Mouse (Mus musculus) brain, embryonic 14.5 days (tissue): Measurements from ENCODE around the gene Dgki. TPM values are rescaled to one million over a fixed set of nuclear protein-coding genes. Genes with fewer than 3 reads are reported as not detected.

Experiments used
- DNase-seq: peaks from one replicate; pipeline ENCODE4 v3.0.0-alpha.2; 2011; ENCODE audit warnings: low read depth
- CTCF ChIP-seq: fragments of 200-500 bp; IDR thresholded peaks from 2 replicates; pipeline ENCODE4 v1.5.1; 2012; ENCODE audit warnings: inconsistent platforms, mild to moderate bottlenecking, moderate library complexity, borderline replicate concordance; ENCODE audit not compliant: insufficient read depth, insufficient read length; ENCODE audit errors: extremely low read depth
- POLR2A ChIP-seq: fragments of 200-500 bp; IDR thresholded peaks from 2 replicates; pipeline ENCODE4 v1.6.1; 2012; ENCODE audit warnings: mild to moderate bottlenecking, inconsistent platforms, borderline replicate concordance; ENCODE audit not compliant: poor library complexity, insufficient read depth, insufficient read length, severe bottlenecking; ENCODE audit errors: extremely low read depth
- polyA plus RNA-seq: library from polyadenylated mRNA; depleted of rRNA; stranded (reverse); fragments of >200 nt; gene quantifications from 2 replicates; pipeline ENCODE4 v1.2.3, GENCODE M21; 2012

Dgki gene
- polyA plus RNA-seq, 1 experiment = 6.5 TPM

DNA sequence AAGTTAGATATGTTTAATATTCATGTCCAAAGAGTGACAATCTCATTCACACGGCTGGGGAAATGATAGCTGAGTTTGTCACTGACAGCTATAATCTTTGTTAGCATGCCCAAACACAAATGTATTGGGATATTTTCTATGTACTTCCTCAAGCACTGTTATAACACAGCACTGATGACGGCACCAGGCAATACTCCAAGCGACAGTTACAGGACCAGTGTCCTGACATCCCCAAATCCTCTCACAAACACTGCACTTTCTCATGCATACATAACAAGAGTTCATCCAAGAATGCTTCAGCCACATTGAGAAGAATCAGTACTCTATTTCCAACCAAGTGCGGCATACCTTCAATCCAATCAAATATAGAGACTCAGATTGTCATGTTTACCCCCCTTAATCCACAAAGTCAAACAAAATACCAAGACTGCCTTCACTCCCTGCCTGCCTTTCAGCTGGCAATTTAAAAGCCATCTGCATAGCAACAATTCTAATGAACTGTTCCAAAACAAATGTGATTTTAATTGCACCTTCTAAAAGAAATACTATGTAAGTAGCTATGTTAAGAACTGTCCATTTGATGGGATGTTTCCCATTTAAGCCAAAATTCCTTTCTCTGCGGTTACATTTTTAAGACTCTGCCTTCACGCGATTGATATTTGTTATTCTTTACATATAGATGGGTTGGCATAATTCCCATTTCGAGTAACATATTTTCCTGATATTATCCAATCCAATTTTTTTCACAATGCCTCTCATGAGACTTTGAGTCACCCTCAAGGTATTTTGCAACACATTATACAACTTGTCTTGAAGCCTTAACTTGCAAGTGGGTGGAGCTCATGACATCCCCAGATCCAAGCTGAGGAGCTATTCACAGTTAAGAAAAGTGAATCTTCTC, 273.4 kb downstream of the Dgki start:
- no peak for TF ChIP-seq POLR2A
- TF ChIP-seq CTCF = no peak
- DNase-seq = no peak

DNA sequence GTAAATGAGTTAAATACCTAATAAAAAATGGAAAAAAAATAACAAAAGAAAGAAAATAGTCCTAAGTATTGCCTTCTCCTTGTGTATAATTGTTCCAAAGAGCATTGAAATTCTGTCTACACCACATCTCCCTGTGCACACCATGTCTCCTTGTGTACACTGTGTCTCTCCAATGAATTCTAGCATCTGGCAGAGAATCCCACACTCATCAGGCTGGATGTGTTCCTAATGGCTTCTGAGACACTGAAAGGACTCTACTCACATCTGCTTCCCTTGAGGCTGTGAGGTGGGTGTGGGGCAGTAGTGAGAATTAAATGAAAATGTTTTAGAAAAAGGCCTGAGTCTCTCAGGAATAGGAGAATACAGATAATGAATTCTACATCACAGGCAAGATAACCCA, 283.9 kb downstream of the Dgki start:
- TF ChIP-seq CTCF (no peak), POLR2A (no peak)
- peak; percentile 37 for DNase-seq

- TF ChIP-seq CTCF = no peak
- no peak for TF ChIP-seq POLR2A
- no peak for DNase-seq
Measured at GRCm38 (mm10) chr6:37011597-37011996, 288.4 kb downstream of the Dgki start.

GRCm38 (mm10) chr6:37007573-37007972, 292.4 kb downstream of the Dgki start:
- peak; percentile 82 for DNase-seq
- TF ChIP-seq CTCF (no peak), POLR2A (no peak)

- DNase-seq = no peak
- TF ChIP-seq POLR2A = no peak
- TF ChIP-seq CTCF = no peak
Measured at GRCm38 (mm10) chr6:37004914-37005313, 295.1 kb downstream of the Dgki start.

DNA sequence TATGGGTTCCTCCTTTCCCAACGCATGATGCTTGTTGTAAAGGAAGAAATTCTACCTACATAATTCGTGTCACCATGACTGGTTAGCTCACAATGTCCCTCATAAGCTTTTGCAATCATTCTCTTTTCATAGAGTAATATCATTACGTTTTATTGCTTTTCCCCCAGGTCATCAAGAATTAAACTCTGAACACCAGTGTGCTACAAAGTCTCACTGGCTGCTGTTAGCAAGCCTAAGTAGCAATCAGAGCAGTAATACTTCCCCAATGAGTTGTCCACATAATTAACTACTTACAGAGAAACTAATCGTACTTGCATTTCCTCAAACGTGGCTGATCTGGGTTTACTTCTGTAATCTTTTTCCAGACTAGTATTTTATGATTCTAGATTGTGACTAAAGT, 296.7 kb downstream of the Dgki start:
- TF ChIP-seq POLR2A (no peak), CTCF (no peak)
- no peak for DNase-seq

DNA sequence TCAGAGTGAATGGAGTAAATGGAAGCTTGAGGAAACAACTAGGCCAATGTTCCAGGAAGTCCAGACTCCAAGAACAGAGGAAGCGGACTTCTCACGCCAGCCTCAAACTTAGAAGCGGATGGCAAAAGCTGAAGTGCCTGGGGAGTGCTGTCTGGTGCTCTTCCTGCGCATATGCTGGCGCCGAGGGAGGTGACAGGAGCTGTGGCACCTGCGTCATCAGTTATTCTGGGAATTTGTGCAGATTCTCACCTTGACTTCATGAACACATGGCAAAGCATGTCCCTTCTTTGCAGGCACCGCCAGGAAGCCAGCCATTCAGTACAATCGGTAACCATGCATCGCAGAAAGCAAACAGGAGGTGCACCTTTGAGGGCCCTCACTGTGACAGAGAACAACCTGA, 301.0 kb downstream of the Dgki start:
- no peak for DNase-seq
- no peak for TF ChIP-seq CTCF
- no peak for TF ChIP-seq POLR2A

- TF ChIP-seq POLR2A = no peak
- no peak for TF ChIP-seq CTCF
- DNase-seq = no peak
Measured at GRCm38 (mm10) chr6:36994329-36994728, 305.7 kb downstream of the Dgki start.

DNA sequence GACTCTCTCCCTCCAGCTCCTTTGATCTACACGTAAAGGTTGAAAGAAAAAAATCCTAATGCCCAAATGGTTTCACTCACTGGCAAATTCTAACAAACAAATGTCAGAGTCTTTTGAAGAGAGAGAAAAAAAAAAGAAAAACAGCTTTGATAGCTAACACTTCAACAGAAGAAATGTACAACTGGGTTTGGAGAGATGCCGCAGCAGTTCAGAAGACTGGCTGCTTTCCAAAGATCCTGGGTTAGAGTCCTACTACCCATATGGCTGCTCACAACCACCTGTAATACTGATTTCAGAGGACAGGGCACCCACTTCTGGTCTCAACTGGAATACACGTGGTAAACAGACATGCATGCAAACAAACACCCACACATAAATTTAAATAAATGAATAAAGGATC, 309.8 kb downstream of the Dgki start:
- TF ChIP-seq CTCF (no peak), POLR2A (no peak)
- DNase-seq = peak; percentile 41

DNA sequence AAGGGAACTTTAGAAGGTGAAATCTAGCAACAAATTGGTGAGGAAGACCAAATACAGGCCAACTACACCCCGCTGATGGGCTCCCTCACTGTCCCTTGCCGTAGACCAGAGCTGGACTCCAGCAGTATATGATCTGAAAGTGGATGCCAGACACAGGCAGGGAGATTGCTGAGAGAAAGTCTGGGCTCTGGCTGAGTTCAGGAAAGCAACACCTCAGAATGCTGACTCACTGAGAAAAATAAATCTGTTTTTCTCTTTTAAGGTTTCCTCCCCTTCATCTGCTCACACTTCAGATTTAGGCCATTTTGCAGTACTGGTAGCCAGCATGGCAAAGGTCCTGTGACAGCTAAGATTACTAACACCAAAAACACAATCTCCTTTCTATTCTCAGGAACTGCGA, 311.2 kb downstream of the Dgki start:
- DNase-seq = no peak
- TF ChIP-seq CTCF (no peak), POLR2A (no peak)

- peak; percentile 72 for DNase-seq
- no peak for TF ChIP-seq POLR2A
- TF ChIP-seq CTCF = no peak
Measured at GRCm38 (mm10) chr6:36981646-36982045, 318.3 kb downstream of the Dgki start.

DNA sequence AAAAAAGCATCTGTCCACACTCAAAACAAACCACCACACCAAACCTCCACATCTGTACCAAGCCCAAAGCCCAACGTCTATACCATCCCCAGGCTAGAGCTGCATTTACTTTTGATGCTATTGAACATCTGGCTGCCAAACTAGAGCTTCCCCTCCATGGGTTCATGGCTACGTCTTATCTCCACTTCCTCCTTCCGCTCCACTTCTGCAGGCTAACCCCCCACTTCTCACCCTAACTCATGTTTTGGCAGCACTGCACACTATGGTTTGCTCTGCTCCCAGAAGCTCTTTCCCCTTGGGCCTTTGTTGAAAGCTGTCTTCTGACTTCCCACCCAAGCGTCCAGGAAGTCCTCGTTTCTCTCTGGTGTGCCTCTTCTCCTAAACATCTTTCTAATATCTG, 319.5 kb downstream of the Dgki start:
- DNase-seq = no peak
- TF ChIP-seq POLR2A (no peak), CTCF (no peak)
